Mouse (Mus musculus): ENCODE results near the gene Chst11.
A peak's percentile ranks its signal among the peaks of the same experiment; 100 is the strongest.

GRCm38 (mm10) chr10:83182573-83182960, 197.3 kb downstream of the Chst11 start:
- TF ChIP-seq POLR2A (IDR thresholded peaks at IDR 0.05; ENCODE audit: extremely low read depth, insufficient read depth, low read length) (no peak), CTCF (IDR thresholded peaks at IDR 0.05; ENCODE audit: low read depth, low read length) (peak; percentile 74)

All from liver, adult 2 months (tissue).